Mouse (Mus musculus) small intestine, adult 2 months (tissue): Measurements from ENCODE around the gene Asb2. TPM values are rescaled to one million over a fixed set of nuclear protein-coding genes. Genes with fewer than 3 reads are reported as not detected.

Source experiments
- H3K27ac ChIP-seq: fragments of 200-500 bp; 2 replicates; pipeline ENCODE4 v1.5.1; 2012; ENCODE audit warnings: low read depth, low read length, control low read depth, inconsistent platforms; ENCODE audit not compliant: insufficient read depth
- H3K27me3 ChIP-seq: fragments of 200-500 bp; 2 replicates; pipeline ENCODE4 v1.6.1; 2012; ENCODE audit warnings: mild to moderate bottlenecking, moderate library complexity, low read length, inconsistent platforms; ENCODE audit not compliant: control insufficient read depth, insufficient read depth
- H3K36me3 ChIP-seq: fragments of 200-500 bp; 2 replicates; pipeline ENCODE4 v1.6.1; 2012; ENCODE audit warnings: mild to moderate bottlenecking, low read length, control low read depth, inconsistent platforms; ENCODE audit not compliant: control insufficient read depth, insufficient read depth
- H3K4me1 ChIP-seq: fragments of 200-500 bp; 2 replicates; pipeline ENCODE4 v1.6.1; 2012; ENCODE audit warnings: low read length, inconsistent platforms, mixed read lengths; ENCODE audit not compliant: control insufficient read depth, insufficient read depth, insufficient read length
- H3K4me3 ChIP-seq: fragments of 200-500 bp; 2 replicates; pipeline ENCODE4 v1.5.1; 2012; ENCODE audit warnings: low read depth, mild to moderate bottlenecking, control low read depth, inconsistent platforms, low read length, moderate library complexity
- CTCF ChIP-seq: fragments of 200-500 bp; IDR thresholded peaks from 2 replicates; pipeline ENCODE4 v1.5.1; 2012; ENCODE audit warnings: low read depth, mild to moderate bottlenecking, control low read depth, inconsistent platforms, low read length, moderate library complexity, mixed read lengths; ENCODE audit not compliant: insufficient replicate concordance, insufficient read length; ENCODE audit errors: extremely low read depth
- POLR2A ChIP-seq: fragments of 200-500 bp; IDR thresholded peaks from 2 replicates; pipeline ENCODE4 v1.6.1; 2012; ENCODE audit warnings: low read depth, mild to moderate bottlenecking, control low read depth, inconsistent platforms, low read length, moderate library complexity
- WGBS: fragments of 180-500 bp; shearing (Covaris S2); methylation state at CpG from one replicate; pipeline ENCODE4 v1.1.7; 2018; 5-methylcytosine and 5-hydroxymethylcytosine counted together
- polyA plus RNA-seq: library from polyadenylated mRNA; depleted of rRNA; stranded (reverse); fragments of >200 nt; gene quantifications from 2 replicates; pipeline ENCODE4 v1.2.3, GENCODE M21; 2012

The Asb2 gene
- polyA plus RNA-seq, 1 experiment, result 106 TPM

DNA sequence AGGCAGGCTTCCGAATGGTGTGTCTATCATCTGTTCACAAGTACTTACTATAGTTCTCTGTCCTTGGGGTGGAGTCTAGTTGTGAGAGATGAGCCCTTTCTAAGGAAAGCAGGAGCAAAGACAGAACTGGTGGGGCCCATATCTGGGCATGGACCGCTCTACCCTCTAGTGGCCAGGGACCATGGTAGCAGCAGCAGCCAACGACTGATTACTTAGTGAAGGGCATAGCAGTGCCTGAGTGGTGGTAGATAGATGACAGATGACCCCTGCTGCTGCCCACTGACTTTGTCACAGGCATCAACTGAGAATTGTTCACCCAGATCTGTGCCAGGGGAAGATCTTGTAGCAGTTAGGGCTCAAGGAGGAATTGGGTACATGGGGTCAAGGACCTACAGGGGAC lies 33.0 kb downstream of the Asb2 start:
- H3K27ac ChIP-seq, result no peak overlapping the region
- no peaks in the 10 kb centered on the region for H3K36me3 ChIP-seq
- peaks cover 6% of the 10 kb centered on the region for H3K4me1 ChIP-seq
- WGBS, result 25% methylated on average over 3 of the region's 3 CpGs
- TF ChIP-seq POLR2A, result no peak
- TF ChIP-seq CTCF, result peak; percentile 39; the same call in 1 of the 2 replicates
- no peaks in the 10 kb centered on the region for H3K27me3 ChIP-seq
- H3K4me3 ChIP-seq, result no peak overlapping the region

GRCm38 (mm10) chr12:103315831-103316545 lies 39.8 kb downstream of the Asb2 start:
- TF ChIP-seq POLR2A (no peak), CTCF (no peak)

GRCm38 (mm10) chr12:103314640-103315361 lies 41.0 kb downstream of the Asb2 start:
- TF ChIP-seq CTCF (no peak), POLR2A (no peak)
- Histone ChIP-seq H3K27ac (no peak overlapping the region), H3K36me3 (no peaks in the 10 kb centered on the region), H3K4me3 (no peak overlapping the region), H3K27me3 (no peaks in the 10 kb centered on the region), H3K4me1 (no peaks in the 10 kb centered on the region)
- WGBS, result 14% methylated on average over 24 of the region's 25 CpGs

More at GRCm38 (mm10) chr12:103315831-103316545, 39.8 kb downstream of the Asb2 start:
- Histone ChIP-seq H3K36me3 (no peaks in the 10 kb centered on the region), H3K4me3 (no peak overlapping the region), H3K27me3 (no peaks in the 10 kb centered on the region), H3K4me1 (no peaks in the 10 kb centered on the region), H3K27ac (no peak overlapping the region)
- 55% methylated on average over 20 of the region's 20 CpGs for WGBS

DNA sequence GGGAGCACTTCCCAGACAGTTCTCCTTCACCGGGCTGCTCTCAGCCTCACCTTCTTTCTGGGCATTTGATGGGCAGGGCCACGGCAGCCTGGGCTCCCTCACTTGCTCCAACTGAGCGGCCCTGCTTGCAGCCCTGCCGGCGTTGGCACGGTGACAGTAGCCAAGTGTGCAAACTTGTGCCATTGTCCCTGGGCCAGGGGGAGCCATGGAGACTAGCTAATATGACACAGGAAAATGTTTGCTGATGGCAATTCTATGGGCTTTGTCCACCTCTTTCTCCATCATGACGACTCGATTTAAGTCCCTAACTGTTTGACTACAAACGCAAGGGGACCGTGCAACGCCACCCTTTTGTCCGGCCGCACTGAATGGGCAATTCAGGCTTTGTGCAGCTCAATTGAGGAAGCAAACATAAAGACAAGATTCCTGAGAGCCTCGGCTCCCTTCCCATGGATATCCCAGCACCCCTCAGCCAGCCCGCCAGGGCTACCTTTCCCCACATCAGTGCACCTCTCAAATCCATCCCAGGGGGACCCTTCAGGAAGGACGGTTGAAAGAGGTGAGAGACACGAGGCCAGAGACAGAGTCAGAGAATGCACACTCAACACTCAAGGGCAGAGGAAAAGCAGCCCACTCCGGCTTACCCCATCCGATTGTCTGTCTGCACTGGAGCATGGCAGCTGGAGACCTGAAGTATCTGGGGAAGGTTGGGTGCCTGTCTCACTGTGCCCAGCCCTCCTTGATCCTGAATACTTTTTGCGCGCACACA lies 41.7 kb downstream of the Asb2 start:
- Histone ChIP-seq H3K27ac (no peak overlapping the region), H3K27me3 (no peaks in the 10 kb centered on the region), H3K4me1 (no peaks in the 10 kb centered on the region), H3K4me3 (no peak overlapping the region), H3K36me3 (no peaks in the 10 kb centered on the region)
- WGBS, result 64% methylated on average over 21 of the region's 21 CpGs
- no peak for TF ChIP-seq POLR2A
- no peak for TF ChIP-seq CTCF

GRCm38 (mm10) chr12:103313274-103313673 lies 42.5 kb downstream of the Asb2 start:
- no peak overlapping the region for H3K4me3 ChIP-seq
- no peaks in the 10 kb centered on the region for H3K36me3 ChIP-seq
- no peak overlapping the region for H3K27ac ChIP-seq
- no peaks in the 10 kb centered on the region for H3K27me3 ChIP-seq
- WGBS, result 69% methylated on average over 6 of the region's 6 CpGs
- TF ChIP-seq POLR2A (no peak), CTCF (no peak)
- no peaks in the 10 kb centered on the region for H3K4me1 ChIP-seq

- TF ChIP-seq CTCF (no peak), POLR2A (no peak)
- no peak overlapping the region for H3K4me3 ChIP-seq
- WGBS, result 60% methylated on average over 8 of the region's 8 CpGs
- H3K27ac ChIP-seq, result no peak overlapping the region
- no peaks in the 10 kb centered on the region for H3K4me1 ChIP-seq
- no peaks in the 10 kb centered on the region for H3K27me3 ChIP-seq
- no peaks in the 10 kb centered on the region for H3K36me3 ChIP-seq
Measured at GRCm38 (mm10) chr12:103311921-103312320, 43.9 kb downstream of the Asb2 start.
